Mouse (Mus musculus): ENCODE measurements around the gene Dst. TPM values are rescaled to one million over a fixed set of nuclear protein-coding genes. Genes with fewer than 3 reads are reported as not detected.

Dst gene
- polyA plus RNA-seq, 1 experiment from 2014 or later: 35.2 TPM

DNA sequence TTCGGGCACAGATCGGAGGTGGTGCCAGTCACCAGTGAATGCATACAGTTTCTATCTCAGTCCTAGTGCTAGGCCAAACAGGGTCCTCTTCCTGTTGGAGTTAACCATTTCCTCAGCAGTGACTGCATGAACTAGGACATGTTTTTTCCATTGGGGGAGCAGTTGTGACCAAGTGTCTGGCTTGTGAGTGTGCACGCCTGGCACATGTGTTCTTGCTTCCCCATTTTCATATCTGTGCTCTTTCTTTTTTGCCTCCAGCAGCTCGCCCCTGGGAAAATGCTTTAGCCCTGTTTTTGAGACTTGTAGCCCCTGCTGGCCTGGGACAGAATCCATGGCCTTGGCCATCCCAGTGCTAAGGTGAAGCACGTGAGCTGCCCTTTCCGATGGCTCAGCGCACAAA is 164.2 kb downstream of the Dst start:
- Histone ChIP-seq H3K9ac (replicated peaks) (no peak overlapping the region), H3K4me1 (0 out of 2 replicates have a peak, but pooled peaks cover 8% of the 10 kb centered on the region), H3K4me3 (no peak overlapping the region), H3K27me3 (no peaks in the 10 kb centered on the region), H3K27ac (replicated peaks) (no peak overlapping the region), H3K4me2 (replicated peaks) (no peak overlapping the region), H3K9me3 (no peaks in the 10 kb centered on the region), H3K36me3 (no peaks in the 10 kb centered on the region)
- 86% methylated on average over 7 of the region's 7 CpGs for WGBS
- ATAC-seq (replicated peaks): no peak

DNA sequence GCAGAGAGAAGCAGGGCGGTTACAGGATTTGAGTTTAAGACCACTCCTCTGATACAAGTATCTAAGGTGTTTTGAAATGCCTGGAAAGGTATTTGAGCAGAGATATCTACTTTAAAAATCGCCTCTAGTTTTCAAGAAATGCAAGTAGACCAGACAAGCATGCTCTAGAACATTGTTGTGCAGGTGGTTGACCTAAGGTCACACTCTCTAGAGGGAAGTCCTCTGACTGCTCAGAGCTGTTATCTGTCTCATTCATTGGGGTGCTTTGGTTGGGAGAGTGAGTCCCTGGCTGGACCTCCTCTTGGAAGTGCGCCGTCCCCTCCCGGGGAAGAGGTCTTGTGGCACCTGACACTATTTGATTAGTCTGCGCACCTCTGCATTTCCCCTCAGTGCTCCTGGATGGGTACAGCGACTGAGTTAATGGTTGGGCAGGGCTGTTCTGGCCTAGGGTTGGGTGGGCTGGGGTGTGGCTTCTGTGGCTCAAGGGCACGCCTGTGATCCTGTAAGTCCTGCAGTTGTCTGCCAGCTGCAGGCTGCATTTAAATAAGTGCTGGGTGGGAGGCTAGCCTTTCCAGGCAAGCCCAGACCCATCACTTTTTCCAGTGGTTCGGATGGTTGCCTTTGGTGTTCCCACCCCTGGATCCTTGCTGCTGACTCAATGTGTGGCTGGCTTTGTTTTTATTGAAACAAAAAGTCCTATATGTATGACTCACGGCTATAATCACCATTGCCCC is 165.6 kb downstream of the Dst start:
- Histone ChIP-seq H3K4me3 (no peak overlapping the region), H3K36me3 (no peaks in the 10 kb centered on the region), H3K27me3 (no peaks in the 10 kb centered on the region), H3K9ac (replicated peaks) (no peak overlapping the region), H3K9me3 (no peaks in the 10 kb centered on the region), H3K27ac (replicated peaks) (no peak overlapping the region), H3K4me1 (0 out of 2 replicates have a peak, but pooled peaks cover 8% of the 10 kb centered on the region), H3K4me2 (replicated peaks) (no peak overlapping the region)
- ATAC-seq (replicated peaks): no peak
- WGBS: 44% methylated on average over 10 of the region's 10 CpGs

DNA sequence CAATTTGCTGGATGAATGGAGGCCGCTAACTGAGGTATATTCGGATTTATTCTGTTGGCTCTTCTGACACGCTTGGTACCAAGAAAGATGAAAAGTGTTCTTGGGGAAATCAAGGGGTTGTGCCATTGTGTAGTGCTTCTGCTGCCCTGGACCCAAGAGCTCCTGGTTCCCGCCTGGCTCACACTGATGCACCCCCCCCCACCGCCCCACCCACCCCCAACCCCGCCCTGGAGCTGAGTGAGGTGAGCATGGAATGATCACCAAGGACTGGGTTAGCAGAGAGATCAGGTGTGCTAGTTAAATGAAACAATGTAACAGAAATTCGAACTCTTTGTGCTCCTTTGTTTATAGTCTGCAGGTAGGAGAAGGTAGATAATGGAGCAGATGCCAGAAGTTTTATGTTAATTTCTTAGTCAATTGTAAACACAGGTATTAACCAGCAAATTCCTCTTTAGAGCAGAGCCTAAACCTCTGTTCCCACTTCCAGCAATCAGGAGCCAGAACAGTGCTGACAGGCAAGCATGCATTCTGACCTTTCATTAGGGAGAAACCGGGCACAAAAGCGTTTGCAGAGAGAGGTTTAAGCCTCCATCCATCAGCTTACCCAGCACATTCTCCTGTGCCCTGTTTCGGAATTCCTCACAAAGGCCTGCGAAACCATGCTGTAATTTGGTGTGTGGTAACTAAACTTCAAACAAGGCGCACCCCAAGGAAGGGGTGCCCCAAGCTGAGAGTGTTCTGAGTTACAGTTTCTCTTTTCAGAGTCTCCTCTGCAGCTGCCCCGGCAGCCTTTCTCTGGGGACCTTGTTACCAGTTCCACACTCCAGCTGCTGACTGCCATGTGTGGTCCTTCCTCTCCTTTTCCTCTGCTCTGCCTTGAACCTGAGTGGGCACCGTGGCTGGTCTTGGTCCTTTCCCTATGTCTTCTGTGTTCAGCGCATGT is 166.5 kb downstream of the Dst start:
- Histone ChIP-seq H3K4me2 (replicated peaks) (no peak overlapping the region), H3K9ac (replicated peaks) (no peak overlapping the region), H3K4me3 (no peak overlapping the region), H3K9me3 (no peaks in the 10 kb centered on the region), H3K27me3 (no peaks in the 10 kb centered on the region), H3K4me1 (0 out of 2 replicates have a peak, but pooled peaks cover 8% of the 10 kb centered on the region), H3K36me3 (no peaks in the 10 kb centered on the region), H3K27ac (replicated peaks) (no peak overlapping the region)
- no peak for ATAC-seq (replicated peaks)
- 18% methylated on average over 15 of the region's 15 CpGs for WGBS

DNA sequence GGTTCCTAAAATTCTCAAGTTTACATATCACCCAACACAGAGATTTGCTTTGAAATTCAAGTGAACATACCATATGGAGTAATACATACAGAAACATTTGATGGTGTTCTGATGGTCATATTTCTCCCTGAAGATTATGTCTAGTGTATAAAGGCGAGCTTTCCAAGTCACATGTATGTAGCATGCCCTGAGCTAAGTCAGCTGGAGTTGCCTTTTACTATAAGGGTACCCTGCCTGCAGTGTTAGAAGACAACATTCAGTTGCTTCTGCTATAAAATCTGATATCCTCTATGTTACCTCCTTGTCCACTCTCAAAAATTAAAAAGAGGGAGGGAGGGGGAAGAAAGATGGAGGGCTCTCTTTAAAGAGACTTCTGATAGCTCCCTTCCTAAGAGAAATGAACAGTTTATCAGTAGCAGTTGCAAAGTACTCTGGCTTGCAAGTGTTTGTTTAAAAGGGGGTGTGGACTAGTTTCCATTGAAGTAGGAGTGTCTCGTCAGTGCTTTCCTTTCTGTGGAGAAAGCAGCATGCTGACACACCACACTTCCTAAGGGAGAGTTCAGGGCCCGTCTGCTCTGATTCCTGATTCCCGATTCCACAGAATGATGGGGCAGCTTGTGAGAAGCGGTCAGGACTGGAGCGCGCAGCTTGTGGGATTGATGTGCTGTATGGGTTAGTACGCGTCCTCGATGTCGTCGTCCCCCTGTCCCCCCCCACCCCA is 168.8 kb downstream of the Dst start:
- ATAC-seq (replicated peaks): peak; percentile 64; the same call in 1 of the 2 replicates
- Histone ChIP-seq H3K9ac (replicated peaks) (no peak overlapping the region), H3K4me3 (no peak overlapping the region), H3K27me3 (no peaks in the 10 kb centered on the region), H3K9me3 (no peaks in the 10 kb centered on the region), H3K4me1 (0 out of 2 replicates have a peak, but pooled peaks cover 8% of the 10 kb centered on the region), H3K27ac (replicated peaks) (no peak overlapping the region), H3K36me3 (no peaks in the 10 kb centered on the region), H3K4me2 (replicated peaks) (no peak overlapping the region)
- 18% methylated on average over 12 of the region's 12 CpGs for WGBS

DNA sequence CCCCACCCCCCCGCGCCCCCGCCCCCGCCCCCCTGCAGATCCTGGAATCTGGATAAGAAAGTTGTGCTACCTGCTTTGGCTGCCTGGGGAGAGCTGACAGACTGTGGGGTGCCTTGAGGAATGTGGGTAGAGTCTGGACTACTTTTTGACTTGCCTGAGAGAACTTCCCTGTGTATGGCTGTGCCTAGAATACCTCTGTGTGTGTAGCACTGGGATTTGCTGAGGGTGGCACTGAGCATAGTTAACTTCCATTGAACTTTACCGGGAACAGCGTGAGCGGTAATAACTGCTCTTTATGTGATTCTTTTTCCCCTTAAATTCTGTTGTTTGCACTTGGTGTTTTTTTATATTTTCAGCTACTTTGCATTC is 169.4 kb downstream of the Dst start:
- no peak overlapping the region for H3K4me2 ChIP-seq (replicated peaks)
- no peaks in the 10 kb centered on the region for H3K36me3 ChIP-seq
- H3K27me3 ChIP-seq: no peaks in the 10 kb centered on the region
- H3K4me1 ChIP-seq: 0 out of 2 replicates have a peak, but pooled peaks cover 8% of the 10 kb centered on the region
- H3K27ac ChIP-seq (replicated peaks): no peak overlapping the region
- H3K9ac ChIP-seq (replicated peaks): no peak overlapping the region
- no peak for ATAC-seq (replicated peaks)
- 17% methylated on average over 7 of the region's 7 CpGs for WGBS
- no peak overlapping the region for H3K4me3 ChIP-seq
- H3K9me3 ChIP-seq: no peaks in the 10 kb centered on the region

DNA sequence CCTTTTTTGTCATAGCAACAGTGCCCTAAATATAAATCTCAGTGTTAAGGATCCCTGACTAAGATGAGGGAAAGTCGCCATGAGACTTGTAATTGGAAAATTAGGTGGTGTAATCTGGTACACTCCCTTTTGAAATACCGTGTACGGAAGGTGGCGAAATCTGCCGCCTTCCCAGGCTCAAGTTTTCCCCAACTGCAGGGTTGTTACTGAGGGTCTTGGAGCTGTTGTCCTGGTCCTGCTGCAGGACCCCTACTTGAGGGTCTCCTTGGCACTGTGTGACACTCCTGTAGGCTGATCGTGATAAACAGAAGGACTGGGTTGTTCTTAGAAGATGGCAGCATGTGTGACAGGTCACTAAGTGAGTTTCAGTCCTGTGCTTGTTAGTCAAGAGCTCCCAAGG is 169.9 kb downstream of the Dst start:
- H3K27ac ChIP-seq (replicated peaks): no peak overlapping the region
- H3K27me3 ChIP-seq: no peaks in the 10 kb centered on the region
- H3K4me1 ChIP-seq: 0 out of 2 replicates have a peak, but pooled peaks cover 8% of the 10 kb centered on the region
- no peak for ATAC-seq (replicated peaks)
- no peak overlapping the region for H3K4me3 ChIP-seq
- no peak overlapping the region for H3K4me2 ChIP-seq (replicated peaks)
- H3K9me3 ChIP-seq: no peaks in the 10 kb centered on the region
- WGBS: 86% methylated on average over 6 of the region's 6 CpGs
- H3K9ac ChIP-seq (replicated peaks): no peak overlapping the region
- H3K36me3 ChIP-seq: no peaks in the 10 kb centered on the region

DNA sequence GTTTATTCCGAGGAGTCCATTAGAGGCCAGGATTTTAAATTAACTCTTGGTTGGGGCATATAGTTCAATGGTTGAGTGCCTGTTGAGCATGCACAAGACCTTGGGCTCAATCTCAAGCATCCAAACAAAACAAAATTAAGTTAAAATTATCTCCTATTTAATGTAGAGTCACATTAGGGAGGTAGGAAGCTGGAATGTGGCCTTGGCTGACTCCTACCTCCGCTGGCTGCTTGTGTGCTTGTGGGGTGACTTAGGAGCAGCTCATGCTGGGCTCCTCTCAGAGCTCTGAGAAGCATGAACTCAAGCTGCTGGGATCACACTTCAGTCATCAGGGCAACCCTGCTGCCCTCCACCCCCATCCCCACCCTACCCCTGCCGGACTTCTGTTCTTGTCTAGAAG is 181.0 kb downstream of the Dst start:
- no peak for ATAC-seq (replicated peaks)
- H3K27me3 ChIP-seq: no peaks in the 10 kb centered on the region
- no peak overlapping the region for H3K27ac ChIP-seq (replicated peaks)
- no peaks in the 10 kb centered on the region for H3K9me3 ChIP-seq
- no peak overlapping the region for H3K4me3 ChIP-seq
- H3K9ac ChIP-seq (replicated peaks): no peak overlapping the region
- 96% methylated on average over 3 of the region's 3 CpGs for WGBS
- H3K4me1 ChIP-seq: no peaks in the 10 kb centered on the region
- H3K4me2 ChIP-seq (replicated peaks): no peak overlapping the region
- H3K36me3 ChIP-seq: peaks cover 10% of the 10 kb centered on the region

DNA sequence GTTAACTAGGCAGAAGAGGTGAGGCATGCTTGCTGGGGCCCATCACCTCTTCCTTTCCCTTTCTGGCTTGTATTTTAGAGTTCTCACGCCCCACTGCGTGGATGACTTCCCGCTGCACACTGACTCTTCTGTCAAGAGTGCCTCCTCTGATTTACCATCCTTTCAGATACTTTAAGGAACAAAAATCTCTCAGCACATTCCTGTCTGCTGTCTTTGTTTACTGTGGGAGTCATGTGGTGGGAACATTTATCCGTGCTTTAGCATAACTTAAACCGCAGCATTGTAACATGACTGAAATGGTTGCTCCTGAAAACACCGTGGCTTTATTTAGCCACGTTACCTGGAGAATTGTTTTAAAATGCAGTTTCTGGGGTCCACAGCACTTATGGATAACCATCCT is 182.7 kb downstream of the Dst start:
- Histone ChIP-seq H3K4me1 (peaks cover 3% of the 10 kb centered on the region; the same call in 1 of the 2 replicates), H3K4me3 (no peak overlapping the region), H3K9me3 (no peaks in the 10 kb centered on the region), H3K4me2 (replicated peaks) (no peak overlapping the region), H3K9ac (replicated peaks) (no peak overlapping the region), H3K27ac (replicated peaks) (no peak overlapping the region), H3K36me3 (peaks cover 10% of the 10 kb centered on the region), H3K27me3 (no peaks in the 10 kb centered on the region)
- no peak for ATAC-seq (replicated peaks)
- WGBS: 86% methylated on average over 7 of the region's 7 CpGs

DNA sequence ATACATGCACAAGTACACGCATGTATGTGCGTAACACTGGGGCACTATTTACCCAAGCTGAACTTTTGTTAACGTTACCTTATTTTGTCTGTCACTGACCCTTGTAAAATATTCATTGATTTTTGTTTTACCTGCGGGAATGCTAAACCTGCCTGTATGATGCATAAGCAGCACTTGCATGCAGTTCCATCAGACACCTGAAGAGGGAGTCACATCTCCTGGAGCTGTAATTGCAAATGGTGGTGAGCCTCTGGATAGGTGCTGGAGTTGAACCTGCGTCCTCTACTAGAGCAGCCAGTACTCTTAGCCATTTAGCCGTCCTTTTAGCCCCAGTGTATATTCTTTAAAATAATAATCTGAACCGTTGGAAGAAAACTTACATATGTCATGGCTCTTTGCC is 185.6 kb downstream of the Dst start:
- Histone ChIP-seq H3K27me3 (no peaks in the 10 kb centered on the region), H3K27ac (replicated peaks) (no peak overlapping the region), H3K9ac (replicated peaks) (no peak overlapping the region), H3K36me3 (no peaks in the 10 kb centered on the region), H3K4me1 (peaks cover 24% of the 10 kb centered on the region), H3K9me3 (no peaks in the 10 kb centered on the region), H3K4me3 (no peak overlapping the region), H3K4me2 (replicated peaks) (no peak overlapping the region)
- WGBS: 95% methylated on average over 7 of the region's 7 CpGs
- no peak for ATAC-seq (replicated peaks)

DNA sequence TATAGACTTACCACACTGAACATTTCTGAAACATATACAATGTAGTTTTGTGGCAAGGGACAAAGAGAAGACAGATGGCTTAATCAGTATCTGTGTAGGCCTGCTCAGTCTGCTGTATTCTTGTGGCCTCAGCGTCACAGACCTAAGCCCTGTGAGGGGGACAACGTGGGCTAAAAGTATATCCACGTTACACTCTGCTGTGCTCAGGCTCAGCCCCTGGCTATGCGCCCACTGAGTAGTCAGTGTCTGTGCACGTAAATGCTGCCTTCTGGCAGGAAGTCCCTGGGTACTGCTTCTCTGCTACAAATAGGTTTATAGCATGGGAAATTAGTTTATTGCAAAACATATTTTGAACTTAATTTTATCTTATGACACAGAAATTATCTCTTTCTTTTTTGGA is 186.3 kb downstream of the Dst start:
- Histone ChIP-seq H3K36me3 (no peaks in the 10 kb centered on the region), H3K27ac (replicated peaks) (no peak overlapping the region; the same call in 1 of the 2 replicates), H3K4me3 (no peak overlapping the region), H3K4me2 (replicated peaks) (no peak overlapping the region), H3K27me3 (no peaks in the 10 kb centered on the region), H3K4me1 (peaks cover 29% of the 10 kb centered on the region), H3K9me3 (no peaks in the 10 kb centered on the region), H3K9ac (replicated peaks) (no peak overlapping the region)
- 48% methylated on average over 5 of the region's 5 CpGs for WGBS
- ATAC-seq (replicated peaks): 0 out of 2 replicates have a peak, but pooled peaks have one; percentile 41

DNA sequence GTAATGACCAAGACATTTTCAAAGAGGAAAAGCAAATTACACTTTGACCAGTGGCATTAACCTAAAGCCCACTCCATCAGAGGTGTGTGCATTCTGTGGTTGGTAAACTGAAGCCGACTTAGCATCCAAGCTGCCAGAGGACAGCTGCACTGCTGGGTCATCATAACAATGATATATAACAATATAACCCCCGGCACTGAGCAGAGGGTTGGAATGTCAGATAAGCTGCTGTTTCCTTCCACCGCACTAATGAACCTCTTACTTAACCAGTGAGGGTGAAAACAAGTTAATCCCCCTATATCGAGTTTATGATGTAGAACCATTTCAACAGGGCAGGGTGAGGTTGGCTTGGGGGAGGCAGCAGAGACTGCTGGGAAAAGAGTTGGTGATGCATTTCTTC is 187.1 kb downstream of the Dst start:
- H3K4me3 ChIP-seq: no peak overlapping the region
- H3K27me3 ChIP-seq: no peaks in the 10 kb centered on the region
- H3K4me2 ChIP-seq (replicated peaks): no peak overlapping the region
- no peak for ATAC-seq (replicated peaks)
- H3K9me3 ChIP-seq: no peaks in the 10 kb centered on the region
- H3K36me3 ChIP-seq: no peaks in the 10 kb centered on the region
- H3K27ac ChIP-seq (replicated peaks): no peak overlapping the region
- no peak overlapping the region for H3K9ac ChIP-seq (replicated peaks)
- WGBS: 33% methylated on average over 4 of the region's 4 CpGs
- H3K4me1 ChIP-seq: peaks cover 32% of the 10 kb centered on the region

DNA sequence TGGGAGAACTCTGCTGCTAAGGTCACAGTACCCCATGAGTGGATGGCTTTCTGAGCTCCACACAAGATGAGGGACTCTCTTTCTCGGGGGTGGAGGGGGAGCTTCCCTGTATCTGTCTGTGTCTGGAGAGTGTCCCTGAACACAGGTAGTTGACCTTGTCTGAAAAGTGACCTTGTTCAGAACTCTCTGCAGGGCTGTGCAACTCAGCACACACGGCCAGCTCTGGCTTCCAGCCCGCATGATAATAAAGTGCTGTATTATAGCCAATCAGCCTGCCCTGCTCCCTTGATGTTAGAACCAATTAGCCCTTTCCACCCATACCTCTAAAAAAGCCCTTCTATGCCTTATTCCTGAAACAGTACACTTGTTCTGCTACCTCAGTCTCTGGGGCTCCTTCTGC is 188.9 kb downstream of the Dst start:
- peak overlapping the region; percentile 26; the same call in 1 of the 2 replicates for H3K27ac ChIP-seq (replicated peaks)
- H3K9ac ChIP-seq (replicated peaks): no peak overlapping the region
- H3K4me1 ChIP-seq: peaks cover 37% of the 10 kb centered on the region
- H3K4me3 ChIP-seq: no peak overlapping the region
- ATAC-seq (replicated peaks): no peak
- H3K27me3 ChIP-seq: no peaks in the 10 kb centered on the region
- WGBS: 48% methylated on average over 3 of the region's 3 CpGs
- H3K36me3 ChIP-seq: no peaks in the 10 kb centered on the region
- H3K9me3 ChIP-seq: no peaks in the 10 kb centered on the region
- no peak overlapping the region for H3K4me2 ChIP-seq (replicated peaks)
